Mouse (Mus musculus): ENCODE results near the gene Fosb.
A peak's percentile ranks its signal among the peaks of the same experiment; 100 is the strongest.
"Not testable (repeated sequence)": the region's sequence is repeated elsewhere in the genome, so short reads cannot be mapped to it uniquely, and the experiment has no call there.

Fosb gene

GRCm38 (mm10) chr7:19282791-19283405 lies 27.0 kb downstream of the Fosb start:
- peak; percentile 74 for DNase-seq (ENCODE audit: extremely low spot score, low spot score)

- DNase-seq (ENCODE audit: extremely low spot score, low spot score) = peak; percentile 84
These were observed 27.5 kb downstream of the Fosb start, which contains the start of gene Rtn2 for GRCm38 (mm10) chr7:19282385-19282784. Gene Rtn2, plus strand, starts transcription at chr7:19282624.

GRCm38 (mm10) chr7:19281680-19282304 lies 28.1 kb downstream of the Fosb start:
- DNase-seq (ENCODE audit: extremely low spot score, low spot score) = not testable (repeated sequence)

- DNase-seq (ENCODE audit: extremely low spot score, low spot score) = peak; percentile 47
These were observed 30.2 kb downstream of the Fosb start, which contains the start of gene Ppm1n for GRCm38 (mm10) chr7:19279581-19280114. Gene Ppm1n, minus strand, starts transcription at chr7:19280064.

- peak; percentile 22 for DNase-seq (ENCODE audit: extremely low spot score, low spot score)
These were observed 30.8 kb downstream of the Fosb start for GRCm38 (mm10) chr7:19279052-19279451.

GRCm38 (mm10) chr7:19276253-19276652 lies 33.6 kb downstream of the Fosb start:
- no peak for DNase-seq (ENCODE audit: extremely low spot score, low spot score)

GRCm38 (mm10) chr7:19272173-19272764 lies 37.6 kb downstream of the Fosb start:
- DNase-seq (ENCODE audit: extremely low spot score, low spot score) = peak; percentile 85

- peak; percentile 88 for DNase-seq (ENCODE audit: extremely low spot score, low spot score)
These were observed 38.3 kb downstream of the Fosb start, which contains the start of gene Vasp for GRCm38 (mm10) chr7:19271238-19272172. Gene Vasp, minus strand, starts transcription at chr7:19271817.

GRCm38 (mm10) chr7:19270509-19271237 lies 39.2 kb downstream of the Fosb start:
- peak; percentile 42 for DNase-seq (ENCODE audit: extremely low spot score, low spot score)

GRCm38 (mm10) chr7:19269721-19270441 lies 40.0 kb downstream of the Fosb start:
- peak; percentile 58 for DNase-seq (ENCODE audit: extremely low spot score, low spot score)

GRCm38 (mm10) chr7:19268993-19269681 lies 40.7 kb downstream of the Fosb start:
- DNase-seq (ENCODE audit: extremely low spot score, low spot score) = peak; percentile 29

- no peak for DNase-seq (ENCODE audit: extremely low spot score, low spot score)
These were observed 42.8 kb downstream of the Fosb start for GRCm38 (mm10) chr7:19267051-19267450.

- DNase-seq (ENCODE audit: extremely low spot score, low spot score) = no peak
These were observed 43.7 kb downstream of the Fosb start for GRCm38 (mm10) chr7:19265928-19266822.

GRCm38 (mm10) chr7:19265147-19265546 lies 44.7 kb downstream of the Fosb start:
- DNase-seq (ENCODE audit: extremely low spot score, low spot score) = no peak

- no peak for DNase-seq (ENCODE audit: extremely low spot score, low spot score)
These were observed 51.5 kb downstream of the Fosb start for GRCm38 (mm10) chr7:19258336-19258735.

- peak; percentile 47 for DNase-seq (ENCODE audit: extremely low spot score, low spot score)
These were observed 52.3 kb downstream of the Fosb start for GRCm38 (mm10) chr7:19257390-19258022.

GRCm38 (mm10) chr7:19256567-19256966 lies 53.3 kb downstream of the Fosb start:
- DNase-seq (ENCODE audit: extremely low spot score, low spot score) = no peak

GRCm38 (mm10) chr7:19255395-19255794 lies 54.5 kb downstream of the Fosb start:
- DNase-seq (ENCODE audit: extremely low spot score, low spot score) = no peak
